Mouse (Mus musculus): ENCODE data around the gene Gm10401. TPM values are rescaled to one million over a fixed set of nuclear protein-coding genes. Genes with fewer than 3 reads are reported as not detected.

The Gm10401 gene
- total and polyA plus RNA-seq, 3 experiments: 1.7 to 10.9 TPM; not detected in 1

- Histone ChIP-seq H3K9ac (ENCODE audit: insufficient read depth, low read depth) (no peak overlapping the region), H3K4me2 (ENCODE audit: insufficient read depth, low read depth, poor library complexity, severe bottlenecking) (no peak overlapping the region), H3K27me3 (replicated peaks) (no peaks in the 10 kb centered on the region), H3K27ac (ENCODE audit: insufficient read depth, low read depth) (no peak overlapping the region), H3K36me3 (replicated peaks in 1 of 2; ENCODE audit: control insufficient read depth in 1 of 2, insufficient read depth in 1 of 2, low read length in 1 of 2) (peaks cover 47 to 78% of the 10 kb centered on the region in 2 experiments), H3K4me3 (replicated peaks in 1 of 3; ENCODE audit: low read depth in 2 of 3, low read length in 2 of 3, poor library complexity in 1 of 3) (no peak overlapping the region), H3K9me3 (replicated peaks; ENCODE audit: low read length) (no peaks in the 10 kb centered on the region), H3K4me1 (ENCODE audit: control insufficient read depth in 1 of 2, insufficient read depth in 2 of 2) (no peaks in the 10 kb centered on the region), H3K79me2 (replicated peaks; ENCODE audit: control insufficient read depth, extremely low read depth, insufficient read depth, poor library complexity, severe bottlenecking) (no peaks in the 10 kb centered on the region)
- dilution Hi-C loops (cut with MboI; ENCODE audit: extremely low pct_ligation_motif_present, extremely low pct_unique_long_range_greater_than_20kb, low sequenced_read_pairs): no loop called here
- in situ Hi-C loops (cut with MboI; ENCODE audit: low pct_ligation_motif_present, low pct_unique_long_range_greater_than_20kb, low sequenced_read_pairs): no loop called here
- TF ChIP-seq TBP (conservative IDR thresholded peaks at IDR 0.05; ENCODE audit: low read depth, low read length): no peak
- TF ChIP-seq ETS1 (conservative IDR thresholded peaks at IDR 0.05; ENCODE audit: low read depth, low read length): no peak
- TF ChIP-seq MEF2A (IDR thresholded peaks at IDR 0.05; ENCODE audit: borderline replicate concordance, low read depth, low read length): no peak
- DNase-seq (ENCODE audit: extremely low read depth): no peak
These were observed 1.4 kb upstream of the Gm10401 start for GRCm38 (mm10) chr5:115099530-115099929.

- dilution Hi-C loops (cut with MboI; ENCODE audit: extremely low pct_ligation_motif_present, extremely low pct_unique_long_range_greater_than_20kb, low sequenced_read_pairs) (no loop called here), in situ Hi-C loops (cut with MboI; ENCODE audit: low pct_ligation_motif_present, low pct_unique_long_range_greater_than_20kb, low sequenced_read_pairs) (no loop called here)
- H3K4me3 ChIP-seq (replicated peaks in 1 of 3; ENCODE audit: low read depth in 2 of 3, low read length in 2 of 3, poor library complexity in 1 of 3): no peak overlapping the region
- H3K9me3 ChIP-seq (replicated peaks; ENCODE audit: low read length): peaks cover 4% of the 10 kb centered on the region
- peaks cover 0 to 10% of the 10 kb centered on the region in 2 experiments; a peak in 1 of 4 replicates for H3K4me1 ChIP-seq (ENCODE audit: control insufficient read depth in 1 of 2, insufficient read depth in 2 of 2)
- H3K36me3 ChIP-seq (replicated peaks in 1 of 2; ENCODE audit: control insufficient read depth in 1 of 2, insufficient read depth in 1 of 2, low read length in 1 of 2): peaks cover 56 to 92% of the 10 kb centered on the region in 2 experiments
- H3K4me2 ChIP-seq (ENCODE audit: insufficient read depth, low read depth, poor library complexity, severe bottlenecking): no peak overlapping the region
- H3K27ac ChIP-seq (ENCODE audit: insufficient read depth, low read depth): no peak overlapping the region
- no peaks in the 10 kb centered on the region for H3K27me3 ChIP-seq (replicated peaks)
- no peak for DNase-seq (ENCODE audit: extremely low read depth)
- H3K9ac ChIP-seq (ENCODE audit: insufficient read depth, low read depth): no peak overlapping the region
- no peaks in the 10 kb centered on the region for H3K79me2 ChIP-seq (replicated peaks; ENCODE audit: control insufficient read depth, extremely low read depth, insufficient read depth, poor library complexity, severe bottlenecking)
- TF ChIP-seq USF1 (IDR thresholded peaks at IDR 0.05; ENCODE audit: low read depth, low read length) (no peak), ELF1 (IDR thresholded peaks at IDR 0.05; ENCODE audit: low read depth, low read length) (no peak)
These were observed 6.3 kb downstream of the Gm10401 start for GRCm38 (mm10) chr5:115091776-115092175.

GRCm38 (mm10) chr5:115091015-115091414, 7.1 kb downstream of the Gm10401 start:
- Histone ChIP-seq H3K9ac (ENCODE audit: insufficient read depth, low read depth) (no peak overlapping the region), H3K9me3 (replicated peaks; ENCODE audit: low read length) (peaks cover 4% of the 10 kb centered on the region), H3K4me3 (replicated peaks in 1 of 3; ENCODE audit: low read depth in 2 of 3, low read length in 2 of 3, poor library complexity in 1 of 3) (no peak overlapping the region), H3K36me3 (replicated peaks in 1 of 2; ENCODE audit: control insufficient read depth in 1 of 2, insufficient read depth in 1 of 2, low read length in 1 of 2) (peaks cover 53 to 92% of the 10 kb centered on the region in 2 experiments), H3K79me2 (replicated peaks; ENCODE audit: control insufficient read depth, extremely low read depth, insufficient read depth, poor library complexity, severe bottlenecking) (no peaks in the 10 kb centered on the region), H3K4me2 (ENCODE audit: insufficient read depth, low read depth, poor library complexity, severe bottlenecking) (no peak overlapping the region), H3K27me3 (replicated peaks) (no peaks in the 10 kb centered on the region), H3K4me1 (ENCODE audit: control insufficient read depth in 1 of 2, insufficient read depth in 2 of 2) (peaks cover 0 to 10% of the 10 kb centered on the region in 2 experiments; a peak in 1 of 4 replicates), H3K27ac (ENCODE audit: insufficient read depth, low read depth) (no peak overlapping the region)
- no peak for TF ChIP-seq NELFE (IDR thresholded peaks at IDR 0.05; ENCODE audit: low read depth, low read length)
- TF ChIP-seq POLR2A (IDR thresholded peaks at IDR 0.05; ENCODE audit: low read depth, low read length): no peak
- no peak for TF ChIP-seq PAX5 (IDR thresholded peaks at IDR 0.05; ENCODE audit: low read length)
- TF ChIP-seq JUND (conservative IDR thresholded peaks at IDR 0.05; ENCODE audit: low read depth, low read length): no peak
- TF ChIP-seq CHD2 (IDR thresholded peaks at IDR 0.05; ENCODE audit: low read length): no peak
- TF ChIP-seq ETS1 (conservative IDR thresholded peaks at IDR 0.05; ENCODE audit: low read depth, low read length): no peak
- no peak for TF ChIP-seq KAT2A (IDR thresholded peaks at IDR 0.05; ENCODE audit: insufficient replicate concordance, low read length)
- no peak for TF ChIP-seq RAD21 (IDR thresholded peaks at IDR 0.05; ENCODE audit: low read depth, low read length)
- TF ChIP-seq CTCF (conservative IDR thresholded peaks at IDR 0.05 in 1 of 2, IDR thresholded peaks at IDR 0.05 in 1 of 2; ENCODE audit: low read depth in 2 of 2, low read length in 2 of 2): no peak
- no peak for TF ChIP-seq IRF4 (IDR thresholded peaks at IDR 0.05; ENCODE audit: low read depth, low read length)
- TF ChIP-seq SIN3A (IDR thresholded peaks at IDR 0.05; ENCODE audit: low read length): no peak
- TF ChIP-seq ZNF384 (IDR thresholded peaks at IDR 0.05; ENCODE audit: low read depth, low read length): no peak
- dilution Hi-C loops (cut with MboI; ENCODE audit: extremely low pct_ligation_motif_present, extremely low pct_unique_long_range_greater_than_20kb, low sequenced_read_pairs): no loop called here
- no peak for DNase-seq (ENCODE audit: extremely low read depth)
- in situ Hi-C loops (cut with MboI; ENCODE audit: low pct_ligation_motif_present, low pct_unique_long_range_greater_than_20kb, low sequenced_read_pairs): no loop called here
